Mouse (Mus musculus) cerebellum, postnatal 4 days (tissue): ENCODE results near the gene Dgkd.
A peak's percentile ranks its signal among the peaks of the same experiment; 100 is the strongest.

ENCODE experiments used
- DNase-seq, 2 experiments: peaks; one replicate each; pipeline ENCODE4 v3.0.0; 2022; ENCODE audit warnings: low spot score in 2 of 2, mixed read lengths in 1 of 2

Dgkd gene

GRCm38 (mm10) chr1:87848237-87848996, 4.7 kb upstream of the Dgkd start:
- no peak for DNase-seq

- DNase-seq: no peak
Observed at GRCm38 (mm10) chr1:87849278-87849677, 3.8 kb upstream of the Dgkd start.

- no peak for DNase-seq
Observed at GRCm38 (mm10) chr1:87851344-87851743, 1.7 kb upstream of the Dgkd start.

GRCm38 (mm10) chr1:87852081-87852790, 851 bp upstream of the Dgkd start:
- DNase-seq: no peak

GRCm38 (mm10) chr1:87853601-87854361, 694 bp downstream of the Dgkd start:
- peak in 1 of 2 experiments; percentile 56 for DNase-seq

- DNase-seq: no peak
Observed at GRCm38 (mm10) chr1:87854411-87854810, 1.3 kb downstream of the Dgkd start.

- DNase-seq: no peak
Observed at GRCm38 (mm10) chr1:87854851-87855251, 1.8 kb downstream of the Dgkd start.

- DNase-seq: no peak
Observed at GRCm38 (mm10) chr1:87855522-87855921, 2.4 kb downstream of the Dgkd start.

- DNase-seq: no peak
Observed at GRCm38 (mm10) chr1:87856823-87857222, 3.7 kb downstream of the Dgkd start.

GRCm38 (mm10) chr1:87858031-87858430, 4.9 kb downstream of the Dgkd start:
- DNase-seq: no peak

- DNase-seq: no peak
Observed at GRCm38 (mm10) chr1:87858529-87858928, 5.4 kb downstream of the Dgkd start.

GRCm38 (mm10) chr1:87863602-87864001, 10.5 kb downstream of the Dgkd start:
- DNase-seq: no peak

- DNase-seq: no peak
Observed at GRCm38 (mm10) chr1:87864889-87865288, 11.8 kb downstream of the Dgkd start.

- DNase-seq: no peak
Observed at GRCm38 (mm10) chr1:87866672-87867071, 13.6 kb downstream of the Dgkd start.

- no peak for DNase-seq
Observed at GRCm38 (mm10) chr1:87871546-87871945, 18.5 kb downstream of the Dgkd start.

GRCm38 (mm10) chr1:87873081-87873480, 20.0 kb downstream of the Dgkd start:
- no peak for DNase-seq

- DNase-seq: no peak
Observed at GRCm38 (mm10) chr1:87876065-87876464, 23.0 kb downstream of the Dgkd start.

GRCm38 (mm10) chr1:87877552-87878283, 24.6 kb downstream of the Dgkd start:
- DNase-seq: no peak

- no peak for DNase-seq
Observed at GRCm38 (mm10) chr1:87879034-87879433, 25.9 kb downstream of the Dgkd start.

- DNase-seq: peak in 1 of 2 experiments; percentile 63
Observed at GRCm38 (mm10) chr1:87879494-87880325, 26.6 kb downstream of the Dgkd start.

GRCm38 (mm10) chr1:87880326-87880627, 27.2 kb downstream of the Dgkd start:
- DNase-seq: no peak
